In the genomic region with DNA sequence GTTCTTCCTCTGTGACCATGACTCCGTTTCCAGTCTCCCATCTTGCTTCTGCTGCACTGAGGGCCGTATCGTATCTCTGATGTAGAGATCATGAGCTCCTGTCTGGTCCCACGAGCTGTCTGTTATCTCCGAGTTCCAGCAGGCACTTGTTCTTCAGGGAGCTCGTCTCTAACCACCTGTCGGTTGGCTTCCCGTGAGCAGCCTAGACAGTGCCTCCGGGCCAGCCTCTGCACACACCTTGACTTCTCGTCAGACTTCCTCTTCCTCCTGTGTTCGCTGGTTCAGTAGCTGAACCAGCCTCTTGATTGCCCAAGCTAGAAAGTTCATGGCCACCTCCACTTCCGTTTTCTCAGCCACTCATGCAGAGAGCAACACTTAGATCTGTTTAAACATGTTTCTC, we compare ENCODE assay signal across 11 mouse cellular contexts. TPM values are rescaled to one million over a fixed set of nuclear protein-coding genes. Genes with fewer than 3 reads are reported as not detected.
A peak's percentile ranks its signal among the peaks of the same experiment; 100 is the strongest.
DNase-seq lines count a peak whose midpoint lies in the region; ATAC-seq and TF ChIP-seq lines count a peak whose summit lies in the region.
"Had no signal": no experiment of that assay in that cellular context is flagged by ENCODE, and none has a peak within 500 bp of the region (broad histone marks: within the 10 kb centered on the region; RNA-seq: fewer than 3 reads in every experiment).

No protein-coding gene starts in this region.

- H3K4me3 ChIP-seq in liver, embryonic 14.5 days (ENCODE audit: insufficient read depth in 1 of 2, low read depth in 2 of 2, low read length in 2 of 2) = peak overlapping the region; percentile 30 to 54
- H3K4me3 ChIP-seq in limb, embryonic 10.5 days = no peak overlapping the region
- H3K4me3 ChIP-seq: embryonic facial prominence, embryonic 13.5 days; myocyte had no signal

- peak; percentile 46 for TF ChIP-seq CTCF in liver, embryonic 14.5 days (IDR thresholded peaks at IDR 0.05; ENCODE audit: low read depth)

- H3K27me3 ChIP-seq in liver, embryonic 14.5 days (ENCODE audit: control insufficient read depth, insufficient read depth, low read length) = no peaks in the 10 kb centered on the region
- no peaks in the 10 kb centered on the region for H3K27me3 ChIP-seq in limb, embryonic 10.5 days (ENCODE audit: low read depth, poor library complexity, severe bottlenecking)
- H3K27me3 ChIP-seq: embryonic facial prominence, embryonic 13.5 days had no signal

- no peaks in the 10 kb centered on the region for H3K9me3 ChIP-seq in liver, embryonic 14.5 days (ENCODE audit: control insufficient read depth, low read length)
- no peaks in the 10 kb centered on the region for H3K9me3 ChIP-seq in limb, embryonic 10.5 days (replicated peaks)
- H3K9me3 ChIP-seq: embryonic facial prominence, embryonic 13.5 days had no signal

- peak overlapping the region; percentile 96 for H3K27ac ChIP-seq in liver, embryonic 14.5 days
- no peak overlapping the region for H3K27ac ChIP-seq in limb, embryonic 10.5 days
- H3K27ac ChIP-seq: embryonic facial prominence, embryonic 13.5 days had no signal

- peak overlapping the region; percentile 27 for H3K9ac ChIP-seq in liver, embryonic 14.5 days (replicated peaks)
- H3K9ac ChIP-seq: embryonic facial prominence, embryonic 13.5 days had no signal

- H3K4me1 ChIP-seq in liver, embryonic 14.5 days (replicated peaks; ENCODE audit: control insufficient read depth in 2 of 2, insufficient read depth in 2 of 2, low read length in 1 of 2) = peaks cover 42 to 44% of the 10 kb centered on the region in 2 experiments
- no peaks in the 10 kb centered on the region for H3K4me1 ChIP-seq in limb, embryonic 10.5 days

- H3K4me2 ChIP-seq in liver, embryonic 14.5 days (ENCODE audit: low read depth) = peak overlapping the region; percentile 66
- H3K4me2 ChIP-seq: embryonic facial prominence, embryonic 13.5 days had no signal

- peak; percentile 97 for ATAC-seq in liver, embryonic 14.5 days (ENCODE audit: insufficient read depth)

- peak; percentile 91 for TF ChIP-seq EP300 in liver, embryonic 14.5 days (IDR thresholded peaks at IDR 0.05; ENCODE audit: low read depth)

- peaks cover 84% of the 10 kb centered on the region for H3K36me3 ChIP-seq in liver, embryonic 14.5 days (replicated peaks; ENCODE audit: control insufficient read depth, insufficient read depth, low read depth)
- peaks cover 99% of the 10 kb centered on the region for H3K36me3 ChIP-seq in limb, embryonic 10.5 days

- peak; percentile 76 for DNase-seq in CD4-positive, CD25-positive, alpha-beta regulatory T cell, adult 2 months (ENCODE audit: low read depth, low spot score)
- peak; percentile 69 for DNase-seq in T-cell, adult 2 months (ENCODE audit: low spot score)
- peak; percentile 76 to 82 (median 79) for DNase-seq in liver, embryonic 14.5 days (ENCODE audit: low read depth in 3 of 3, low spot score in 3 of 3)
- peak; percentile 58 to 75 for DNase-seq in spleen, adult 18-20 months
- no peak for DNase-seq in limb, embryonic 10.5 days (ENCODE audit: low spot score)
- DNase-seq in right cerebral cortex, adult 18-20 months = no peak
- no peak for DNase-seq in frontal cortex, adult 2 months (ENCODE audit: extremely low spot score in 1 of 2, low spot score in 1 of 2)
- DNase-seq: adrenal gland, postnatal 10 days; layer of hippocampus, adult 9-11 months had no signal

- 5% methylated on average over 12 of the region's 12 CpGs for WGBS in liver, embryonic 14.5 days (ENCODE audit: insufficient replicate concordance)
- 89% methylated on average over 12 of the region's 12 CpGs for WGBS in limb, embryonic 10.5 days

RNA-seq across cellular contexts. Expression of a gene that starts 10.4 kb away (rescaled TPM):
- polyA plus RNA-seq in liver, embryonic 14.5 days (2012; rRNA removed) = 40.8 and 45.8 TPM in 2 replicates
- 49.0 and 54.7 TPM in 2 replicates for polyA plus RNA-seq in liver, embryonic 14.5 days (2014; fragmentation: Nextera tagmentation; extraction: Ambion mirVana)
- polyA plus RNA-seq in limb, embryonic 10.5 days (2016; fragmentation: Nextera tagmentation; extraction: Ambion mirVana) = 76.7 and 89.2 TPM in 2 replicates
- polyA plus RNA-seq in frontal cortex, adult 2 months (2012; rRNA removed) = 83.9 and 88.6 TPM in 2 replicates

RNA-seq across cellular contexts. Expression of a gene that starts 58.9 kb away (rescaled TPM):
- 17.2 and 30.4 TPM in 2 replicates for polyA plus RNA-seq in liver, embryonic 14.5 days (2012; rRNA removed)
- polyA plus RNA-seq in liver, embryonic 14.5 days (2014; fragmentation: Nextera tagmentation; extraction: Ambion mirVana) = 46.6 and 49.1 TPM in 2 replicates
- polyA plus RNA-seq in limb, embryonic 10.5 days (2016; fragmentation: Nextera tagmentation; extraction: Ambion mirVana) = 75.3 and 84.8 TPM in 2 replicates
- 59.6 and 63.5 TPM in 2 replicates for polyA plus RNA-seq in frontal cortex, adult 2 months (2012; rRNA removed)

Comparison
In these comparisons a context has a peak if more than half of its experiments do, and no peak if none do; other contexts are left out.
1. DNase-seq: peak in CD4-positive, CD25-positive, alpha-beta regulatory T cell, adult 2 months (single experiment), T-cell, adult 2 months (single experiment), liver, embryonic 14.5 days (3 of 3) and spleen, adult 18-20 months (2 of 2); none in limb, embryonic 10.5 days (single experiment), right cerebral cortex, adult 18-20 months (single experiment) and frontal cortex, adult 2 months (0 of 2).